Comparison of ENCODE assay signal across 8 mouse cellular contexts in the genomic region with DNA sequence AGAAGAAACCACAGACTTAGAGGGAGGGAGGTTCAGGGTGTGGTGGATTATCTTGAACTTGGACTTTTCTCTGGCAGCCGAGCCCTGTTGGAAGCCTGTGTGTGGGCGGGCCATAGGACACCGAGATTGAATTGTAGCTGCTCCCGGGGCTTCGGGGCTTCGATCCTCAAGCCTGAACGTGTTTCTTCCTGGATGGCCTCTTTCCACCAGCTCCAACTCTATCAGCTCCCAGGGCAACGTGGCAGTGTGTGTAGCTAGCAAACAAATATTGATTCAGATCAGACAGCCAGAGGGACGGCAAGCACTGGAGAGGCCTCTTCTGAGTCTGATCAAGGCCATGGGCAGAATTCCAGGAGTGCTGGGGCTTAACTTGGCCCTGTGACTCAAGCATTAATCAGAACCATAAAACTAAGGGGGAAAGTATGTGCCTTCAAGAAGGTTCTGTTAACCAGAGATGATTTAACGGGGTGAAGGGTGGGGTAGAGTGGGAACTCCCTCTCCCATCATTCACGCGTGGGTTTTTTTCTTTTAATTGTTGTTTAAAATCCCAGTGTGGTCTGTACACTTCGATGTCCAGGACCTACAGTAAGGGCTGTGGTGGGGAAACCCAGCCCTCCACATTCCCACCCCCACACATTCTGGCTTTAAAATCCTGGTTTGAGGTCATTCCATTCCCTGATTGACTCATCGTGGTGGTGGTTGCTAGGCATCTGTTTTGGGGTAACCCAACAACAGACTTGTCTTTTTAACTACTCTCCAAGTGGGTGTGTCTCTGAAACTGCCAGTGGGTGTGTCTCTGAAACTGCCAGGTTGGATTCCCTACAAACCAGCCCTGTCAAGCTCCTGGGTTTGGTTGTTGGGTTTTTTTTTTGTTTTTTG. TPM values are rescaled to one million over a fixed set of nuclear protein-coding genes. Genes with fewer than 3 reads are reported as not detected.
DNase-seq lines count a peak whose midpoint lies in the region; ATAC-seq and TF ChIP-seq lines count a peak whose summit lies in the region.

No protein-coding gene starts in this region.

- peak overlapping the region; percentile 94 for H3K27ac ChIP-seq in gastrocnemius, adult 2 months
- peak overlapping the region; percentile 51 for H3K27ac ChIP-seq in hindbrain, embryonic 15.5 days (replicated peaks)
- no peak overlapping the region; the same call in 1 of the 2 replicates for H3K27ac ChIP-seq in liver, adult 2 months (replicated peaks; ENCODE audit: insufficient read depth, low read depth, low read length)

- no peaks in the 10 kb centered on the region for H3K9me3 ChIP-seq in hindbrain, embryonic 15.5 days

- ATAC-seq in hindbrain, embryonic 15.5 days (ENCODE audit: low FRiP score, low read depth), result no peak

- H3K36me3 ChIP-seq in hindbrain, embryonic 15.5 days, result no peaks in the 10 kb centered on the region
- no peaks in the 10 kb centered on the region for H3K36me3 ChIP-seq in liver, adult 2 months (ENCODE audit: control insufficient read depth, insufficient read depth, low read length)

- peaks cover 2% of the 10 kb centered on the region; the same call in 1 of the 2 replicates for H3K79me2 ChIP-seq in liver, adult 2 months (ENCODE audit: control insufficient read depth, insufficient read depth, low read length)

- peaks cover 36% of the 10 kb centered on the region for H3K4me1 ChIP-seq in hindbrain, embryonic 15.5 days (replicated peaks)
- peaks cover 5% of the 10 kb centered on the region; the same call in 1 of the 2 replicates for H3K4me1 ChIP-seq in liver, adult 2 months (ENCODE audit: control insufficient read depth, insufficient read depth, low read length)

- TF ChIP-seq POLR2A in liver, adult 2 months (IDR thresholded peaks at IDR 0.05; ENCODE audit: extremely low read depth, insufficient read depth, low read length), result no peak

- DNase-seq in thymus, postnatal 0 days (ENCODE audit: low spot score), result peak; percentile 31
- DNase-seq in thymus, postnatal 36 days, result no peak
- peak; percentile 83 for DNase-seq in gastrocnemius, adult 2 months
- peak; percentile 85 for DNase-seq in liver, adult 2 months (ENCODE audit: extremely low read depth, low read depth, low spot score)
- DNase-seq in ovary, postnatal 10 days (ENCODE audit: low spot score), result peak; percentile 61
- DNase-seq in cerebellum, postnatal 25 days, result no peak
- no peak for DNase-seq in right cerebral cortex, adult 18-20 months

- peaks cover 23% of the 10 kb centered on the region; the same call in 1 of the 2 replicates for H3K27me3 ChIP-seq in hindbrain, embryonic 15.5 days
- H3K27me3 ChIP-seq in liver, adult 2 months (ENCODE audit: control insufficient read depth, insufficient read depth, low read length), result no peaks in the 10 kb centered on the region

- 46% methylated on average over 14 of the region's 14 CpGs for WGBS in hindbrain, embryonic 15.5 days
- 13% methylated on average over 14 of the region's 14 CpGs for WGBS in liver, adult 2 months

- peak overlapping the region; percentile 92 for H3K4me3 ChIP-seq in gastrocnemius, adult 2 months
- no peak overlapping the region for H3K4me3 ChIP-seq in hindbrain, embryonic 15.5 days
- no peak overlapping the region for H3K4me3 ChIP-seq in liver, adult 2 months (ENCODE audit: insufficient read depth, low read depth, low read length)

- 0 out of 2 replicates have a peak overlapping the region, but pooled peaks have one; percentile 0 for H3K4me2 ChIP-seq in hindbrain, embryonic 15.5 days

- intact Hi-C loops in gastrocnemius, adult 2 months (cut with DNase I), result no loop called here

- no peak for TF ChIP-seq CTCF in gastrocnemius, adult 2 months (IDR thresholded peaks at IDR 0.05)
- no peak for TF ChIP-seq CTCF in liver, adult 2 months (IDR thresholded peaks at IDR 0.05; ENCODE audit: low read depth, low read length)

- no peak overlapping the region for H3K9ac ChIP-seq in hindbrain, embryonic 15.5 days
- H3K9ac ChIP-seq in liver, adult 2 months (ENCODE audit: low read depth, low read length), result no peak overlapping the region

RNA-seq across cellular contexts. Expression of gene Anxa2, which starts 4.6 kb away (rescaled TPM):
- polyA plus RNA-seq in thymus, postnatal 0 days (2015; fragmentation: Nextera tagmentation; extraction: Ambion mirVana), result 713 and 718 TPM in 2 replicates
- total RNA-seq in gastrocnemius, adult 2 months (2021), result 10 to 100 TPM; 28.0 to 52.6 TPM
- polyA plus RNA-seq in hindbrain, embryonic 15.5 days (2015; fragmentation: Nextera tagmentation; extraction: Ambion mirVana), result 158 and 189 TPM in 2 replicates
- total RNA-seq in liver, adult 2 months (2014; rRNA removed), result 14.0 and 16.1 TPM in 2 replicates
- polyA plus RNA-seq in liver, adult 2 months (2012; rRNA removed), result 13.0 and 13.5 TPM in 2 replicates

Comparison
In these comparisons a context has a peak if more than half of its experiments do, and no peak if none do; other contexts are left out.
1. DNase-seq: peak in thymus, postnatal 0 days (single experiment), gastrocnemius, adult 2 months (single experiment), liver, adult 2 months (single experiment) and ovary, postnatal 10 days (single experiment); none in thymus, postnatal 36 days (0 of 2), cerebellum, postnatal 25 days (0 of 2) and right cerebral cortex, adult 18-20 months (single experiment).
2. RNA of gene Anxa2, which starts 4.6 kb away (polyA plus RNA-seq): 713 to 718 TPM in thymus, postnatal 0 days and 158 to 189 TPM in hindbrain, embryonic 15.5 days; 13.0 to 13.5 TPM in liver, adult 2 months; every median in the first group is over 10 times any median in the second.